Mouse (Mus musculus) cerebellum, adult 2 months (tissue): Measurements from ENCODE around the gene Commd8.

Source experiments
- CTCF ChIP-seq: fragments of 200-500 bp; IDR thresholded peaks from 2 replicates; pipeline ENCODE4 v1.5.1; 2011; ENCODE audit warnings: low read depth, mild to moderate bottlenecking, control low read depth, low read length, moderate library complexity, borderline replicate concordance; ENCODE audit not compliant: insufficient read depth
- POLR2A ChIP-seq: fragments of 200-500 bp; IDR thresholded peaks from 2 replicates; pipeline ENCODE4 v1.6.1; 2011; ENCODE audit warnings: low read length, control low read depth, borderline replicate concordance; ENCODE audit not compliant: insufficient read depth

GRCm38 (mm10) chr5:72168285-72168621, 264 bp upstream of the Commd8 start:
- TF ChIP-seq CTCF = no peak
- no peak for TF ChIP-seq POLR2A
